In genomic region chr2:163561258-163561948, GRCm38 (mm10) we compare ENCODE assay signal across 27 mouse cellular contexts. TPM values are rescaled to one million over a fixed set of nuclear protein-coding genes. Genes with fewer than 3 reads are reported as not detected.
DNase-seq lines count a peak whose midpoint lies in the region; ATAC-seq lines count a peak whose summit lies in the region.
"Had no signal": no experiment of that assay in that cellular context is flagged by ENCODE, and none has a peak within 500 bp of the region (broad histone marks: within the 10 kb centered on the region; RNA-seq: fewer than 3 reads in every experiment).

No protein-coding gene starts in this region.

- H3K27me3 ChIP-seq in midbrain, embryonic 11.5 days (ENCODE audit: control insufficient read depth, insufficient read depth, low read length): no peaks in the 10 kb centered on the region
- no peaks in the 10 kb centered on the region for H3K27me3 ChIP-seq in midbrain, embryonic 15.5 days (replicated peaks)
- no peaks in the 10 kb centered on the region for H3K27me3 ChIP-seq in hindbrain, embryonic 15.5 days
- no peaks in the 10 kb centered on the region for H3K27me3 ChIP-seq in neural tube, embryonic 15.5 days (replicated peaks)
- H3K27me3 ChIP-seq: limb, embryonic 15.5 days had no signal

- no peak overlapping the region for H3K9ac ChIP-seq in midbrain, embryonic 11.5 days (ENCODE audit: low read length)
- H3K9ac ChIP-seq in midbrain, embryonic 15.5 days: no peak overlapping the region
- no peak overlapping the region for H3K9ac ChIP-seq in hindbrain, embryonic 15.5 days
- H3K9ac ChIP-seq in neural tube, embryonic 15.5 days (replicated peaks): no peak overlapping the region
- H3K9ac ChIP-seq: heart, embryonic 12.5 days; limb, embryonic 15.5 days had no signal

- H3K4me1 ChIP-seq in midbrain, embryonic 11.5 days (ENCODE audit: control insufficient read depth, insufficient read depth, low read length): no peaks in the 10 kb centered on the region
- H3K4me1 ChIP-seq in midbrain, embryonic 15.5 days: no peaks in the 10 kb centered on the region
- H3K4me1 ChIP-seq in hindbrain, embryonic 15.5 days (replicated peaks): peaks cover 12% of the 10 kb centered on the region
- peaks cover 16% of the 10 kb centered on the region for H3K4me1 ChIP-seq in neural tube, embryonic 15.5 days
- H3K4me1 ChIP-seq: embryonic facial prominence, embryonic 10.5 days; forebrain, embryonic 10.5 days; limb, embryonic 15.5 days had no signal

- peak; percentile 46 for DNase-seq in kidney, adult 9 months
- no peak for DNase-seq in kidney, adult 8-10 months
- DNase-seq in midbrain, embryonic 11.5 days (ENCODE audit: low spot score, missing footprints): peak; percentile 28
- no peak for DNase-seq in urinary bladder, postnatal 25 days (ENCODE audit: low spot score)
- DNase-seq: adrenal gland, adult 2 months; B cell, adult 2 months; cerebellum, adult 11-12 months; cerebellum, postnatal 10 days; gastrocnemius, postnatal 10 days; heart, adult 11 months; heart, postnatal 10 days; left cerebral cortex, postnatal 4 days; lung, adult 18-20 months; midbrain, embryonic 14.5 days; thymus, postnatal 14 days had no signal

- no peak overlapping the region for H3K4me3 ChIP-seq in midbrain, embryonic 11.5 days (ENCODE audit: low read depth, low read length)
- no peak overlapping the region for H3K4me3 ChIP-seq in midbrain, embryonic 15.5 days
- no peak overlapping the region for H3K4me3 ChIP-seq in hindbrain, embryonic 15.5 days
- no peak overlapping the region for H3K4me3 ChIP-seq in neural tube, embryonic 15.5 days (replicated peaks)
- H3K4me3 ChIP-seq: embryonic facial prominence, embryonic 10.5 days; forebrain, embryonic 10.5 days; heart, embryonic 12.5 days; limb, embryonic 15.5 days; myocyte had no signal

- no peak overlapping the region for H3K4me2 ChIP-seq in midbrain, embryonic 11.5 days
- no peak overlapping the region for H3K4me2 ChIP-seq in midbrain, embryonic 15.5 days
- no peak overlapping the region for H3K4me2 ChIP-seq in hindbrain, embryonic 15.5 days
- H3K4me2 ChIP-seq in neural tube, embryonic 15.5 days: peak overlapping the region; percentile 15; the same call in 1 of the 2 replicates
- H3K4me2 ChIP-seq: heart, embryonic 12.5 days; limb, embryonic 15.5 days had no signal

- 86% methylated on average over 13 of the region's 13 CpGs for WGBS in midbrain, embryonic 11.5 days
- WGBS in midbrain, embryonic 15.5 days: 77% methylated on average over 13 of the region's 13 CpGs
- 55% methylated on average over 13 of the region's 13 CpGs for WGBS in hindbrain, embryonic 15.5 days
- WGBS in neural tube, embryonic 15.5 days: 47% methylated on average over 13 of the region's 13 CpGs

- H3K9me3 ChIP-seq in midbrain, embryonic 11.5 days (ENCODE audit: control insufficient read depth, low read length): no peaks in the 10 kb centered on the region
- no peaks in the 10 kb centered on the region for H3K9me3 ChIP-seq in midbrain, embryonic 15.5 days
- no peaks in the 10 kb centered on the region for H3K9me3 ChIP-seq in hindbrain, embryonic 15.5 days
- H3K9me3 ChIP-seq in neural tube, embryonic 15.5 days (replicated peaks): no peaks in the 10 kb centered on the region
- H3K9me3 ChIP-seq: embryonic facial prominence, embryonic 10.5 days; forebrain, embryonic 10.5 days; G1E; heart, embryonic 12.5 days; limb, embryonic 15.5 days had no signal

- no peak overlapping the region for H3K27ac ChIP-seq in midbrain, embryonic 11.5 days (ENCODE audit: low read depth, low read length)
- H3K27ac ChIP-seq in midbrain, embryonic 15.5 days: no peak overlapping the region
- H3K27ac ChIP-seq in hindbrain, embryonic 15.5 days (replicated peaks): peak overlapping the region; percentile 69
- H3K27ac ChIP-seq in neural tube, embryonic 15.5 days (replicated peaks): peak overlapping the region; percentile 62
- H3K27ac ChIP-seq: embryonic facial prominence, embryonic 10.5 days; forebrain, embryonic 10.5 days; kidney, postnatal 0 days; limb, embryonic 15.5 days had no signal

- H3K36me3 ChIP-seq in midbrain, embryonic 11.5 days (ENCODE audit: control insufficient read depth, insufficient read depth, low read length): no peaks in the 10 kb centered on the region
- no peaks in the 10 kb centered on the region for H3K36me3 ChIP-seq in midbrain, embryonic 15.5 days (replicated peaks)
- no peaks in the 10 kb centered on the region for H3K36me3 ChIP-seq in hindbrain, embryonic 15.5 days
- no peaks in the 10 kb centered on the region for H3K36me3 ChIP-seq in neural tube, embryonic 15.5 days
- H3K36me3 ChIP-seq: embryonic facial prominence, embryonic 10.5 days; forebrain, embryonic 10.5 days; G1E; heart, embryonic 12.5 days; limb, embryonic 15.5 days had no signal

- ATAC-seq in midbrain, embryonic 11.5 days (ENCODE audit: low FRiP score): no peak
- ATAC-seq in midbrain, embryonic 15.5 days (replicated peaks): no peak
- peak; percentile 81 for ATAC-seq in hindbrain, embryonic 15.5 days (ENCODE audit: low FRiP score, low read depth)
- peak; percentile 81 for ATAC-seq in neural tube, embryonic 15.5 days (ENCODE audit: low FRiP score)
- ATAC-seq: forebrain, embryonic 16.5 days had no signal

RNA-seq across cellular contexts. Expression of gene Ttpal, which starts 40.7 kb away (rescaled TPM):
- polyA plus RNA-seq in midbrain, embryonic 11.5 days (2014; fragmentation: Nextera tagmentation; extraction: Ambion mirVana): 39.9 and 44.5 TPM in 2 replicates
- polyA plus RNA-seq in midbrain, embryonic 15.5 days (2015; fragmentation: Nextera tagmentation; extraction: Ambion mirVana): 47.1 and 50.2 TPM in 2 replicates
- 41.2 and 41.6 TPM in 2 replicates for polyA plus RNA-seq in hindbrain, embryonic 15.5 days (2015; fragmentation: Nextera tagmentation; extraction: Ambion mirVana)
- polyA plus RNA-seq in neural tube, embryonic 15.5 days (2015; fragmentation: Nextera tagmentation; extraction: Ambion mirVana): 37.5 and 39.1 TPM in 2 replicates

RNA-seq across cellular contexts. Expression of gene Hnf4a, which starts 54.8 kb away (rescaled TPM):
- not detected in 2 replicates for polyA plus RNA-seq in midbrain, embryonic 11.5 days (2014; fragmentation: Nextera tagmentation; extraction: Ambion mirVana)
- polyA plus RNA-seq in midbrain, embryonic 15.5 days (2015; fragmentation: Nextera tagmentation; extraction: Ambion mirVana): not detected in 2 replicates
- polyA plus RNA-seq in hindbrain, embryonic 15.5 days (2015; fragmentation: Nextera tagmentation; extraction: Ambion mirVana): 0.17 TPM in 1 of 2 replicates, not detected in the other
- polyA plus RNA-seq in neural tube, embryonic 15.5 days (2015; fragmentation: Nextera tagmentation; extraction: Ambion mirVana): 0.04 and 5.2 TPM in 2 replicates
- polyA plus RNA-seq: cortical plate, adult 2 months; embryonic facial prominence, embryonic 10.5 days; forebrain, embryonic 10.5 days; midbrain, embryonic 14.5 days; myocyte had no signal

Comparison
In these comparisons a context has a peak if more than half of its experiments do, and no peak if none do; other contexts are left out.
1. DNase-seq: peak in kidney, adult 9 months (single experiment) and midbrain, embryonic 11.5 days (single experiment); none in kidney, adult 8-10 months (0 of 2) and urinary bladder, postnatal 25 days (single experiment).
2. ATAC-seq: peak in hindbrain, embryonic 15.5 days (single experiment) and neural tube, embryonic 15.5 days (single experiment); none in midbrain, embryonic 11.5 days (single experiment) and midbrain, embryonic 15.5 days (single experiment).
3. H3K27ac ChIP-seq: peak in hindbrain, embryonic 15.5 days (single experiment) and neural tube, embryonic 15.5 days (single experiment); none in midbrain, embryonic 11.5 days (single experiment) and midbrain, embryonic 15.5 days (single experiment).